Mouse (Mus musculus) MEL-GATA-1-ER (cell line): ENCODE measurements around the gene Col4a3bp.

ENCODE experiments used
- DNase-seq: peaks from one replicate; pipeline ENCODE4 v3.0.0-alpha.2; 2012; ENCODE audit warnings: low read depth; ENCODE audit errors: extremely low read depth

Gene Col4a3bp

DNA sequence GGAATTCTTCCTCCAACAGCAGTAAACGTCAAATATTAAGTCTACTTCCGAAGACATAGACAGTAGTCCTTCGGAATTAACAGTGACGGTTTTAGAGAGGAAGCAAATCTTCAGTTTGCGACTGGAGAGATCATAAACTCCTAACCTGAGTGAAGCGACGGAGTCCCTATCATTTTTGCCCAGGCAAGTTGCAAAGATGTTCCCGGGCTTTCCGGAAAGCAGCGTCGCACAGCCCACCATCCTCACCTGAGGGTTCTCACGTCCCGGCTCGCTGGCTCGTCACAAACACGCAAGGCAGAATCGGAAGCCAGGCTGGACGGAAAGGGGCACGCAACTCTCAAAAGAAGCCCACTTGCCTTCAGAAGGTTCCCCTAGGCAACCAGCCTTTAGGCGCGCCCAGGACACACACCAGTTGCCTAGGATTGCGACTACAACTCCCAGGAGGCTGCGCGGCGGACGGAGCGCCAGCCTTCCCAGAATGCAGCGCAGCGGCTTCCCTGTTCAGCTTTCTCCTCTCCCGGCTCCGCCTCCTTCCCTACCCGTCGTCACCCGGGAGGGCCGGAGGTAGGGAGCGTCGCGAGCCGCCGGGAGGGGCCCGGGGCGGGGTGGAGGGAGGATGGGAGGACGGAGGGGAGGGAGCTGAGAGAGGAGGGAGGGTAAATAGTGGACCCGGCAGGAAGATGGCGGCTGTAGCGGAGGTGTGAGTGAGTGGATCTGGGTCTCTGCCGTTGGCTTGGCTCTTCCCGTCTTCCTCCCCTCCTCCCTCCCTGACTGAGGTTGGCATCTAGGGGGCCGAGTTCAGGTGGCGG, at the start of gene Col4a3bp, which contains the start of gene Polk:
TSS of gene Col4a3bp (plus strand) at position 538 of the 809 bp plus-strand sequence.
TSS of gene Polk (minus strand) at position 499 of the 809 bp plus-strand sequence.
- DNase-seq = peak; percentile 87

- DNase-seq = no peak
Measured at GRCm38 (mm10) chr13:96496630-96497029, 45.8 kb upstream of the Col4a3bp start.

DNA sequence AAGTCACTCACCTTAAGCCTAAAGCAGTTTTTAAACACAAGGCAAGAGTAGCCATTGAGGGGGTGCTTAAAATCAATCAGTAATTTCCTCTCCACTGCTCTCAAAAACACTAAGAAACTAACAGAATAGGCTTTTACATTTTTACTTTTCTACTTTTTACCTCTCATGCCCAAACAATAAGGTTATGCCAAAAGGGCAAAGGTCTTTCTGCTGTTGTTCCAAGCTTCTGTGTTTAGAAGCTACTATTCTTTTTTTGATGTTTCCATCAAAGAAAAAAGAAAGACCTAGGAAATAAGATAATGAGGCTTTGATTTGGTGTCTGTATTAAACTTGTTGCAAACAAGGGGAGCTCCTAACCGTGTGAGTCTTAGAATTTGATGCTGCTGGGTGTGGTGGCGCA, 42.5 kb upstream of the Col4a3bp start:
- no peak for DNase-seq

DNA sequence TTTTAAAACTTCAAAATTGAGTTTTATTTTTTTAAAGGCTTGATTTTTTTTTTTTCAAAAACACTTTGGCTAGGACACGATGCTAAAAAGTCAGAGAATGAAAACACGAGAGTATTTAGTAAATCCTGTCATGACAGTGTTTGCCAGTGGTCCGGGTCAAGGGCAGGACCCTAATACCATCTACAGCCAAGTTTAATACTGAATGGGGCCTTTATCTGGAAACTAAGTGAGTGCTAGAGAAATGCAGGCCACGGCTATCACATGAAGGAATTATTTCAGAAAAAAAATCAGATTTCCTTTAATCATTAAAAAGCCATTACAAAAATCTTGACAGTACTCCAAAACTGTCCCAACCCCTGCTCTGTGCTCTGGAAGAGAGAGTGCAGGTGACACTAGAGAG, 36.8 kb upstream of the Col4a3bp start:
- no peak for DNase-seq

GRCm38 (mm10) chr13:96506313-96506712, 36.1 kb upstream of the Col4a3bp start:
- no peak for DNase-seq

GRCm38 (mm10) chr13:96507541-96507940, 34.9 kb upstream of the Col4a3bp start:
- DNase-seq = no peak

- DNase-seq = peak; percentile 31
Measured at GRCm38 (mm10) chr13:96510635-96511034, 31.8 kb upstream of the Col4a3bp start.

GRCm38 (mm10) chr13:96511262-96511661, 31.2 kb upstream of the Col4a3bp start:
- no peak for DNase-seq

DNA sequence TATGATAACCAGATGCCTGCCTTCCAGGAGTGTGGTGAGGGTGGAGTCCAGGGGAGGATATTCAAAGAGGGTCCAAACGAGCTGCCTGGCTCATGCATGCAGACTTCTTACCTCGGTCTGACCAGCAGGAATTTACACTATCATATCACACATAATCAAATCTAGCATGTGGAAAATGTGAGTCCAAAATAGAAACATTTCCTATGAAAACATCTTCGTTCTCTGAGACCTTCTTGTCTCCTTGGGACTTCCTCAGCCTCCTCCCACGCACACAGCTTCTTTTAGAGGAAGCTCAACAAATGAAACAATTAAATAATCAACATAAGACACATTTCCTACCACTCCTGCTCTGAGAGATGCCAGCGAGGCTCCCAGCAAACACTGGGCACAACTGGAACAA, 30.5 kb upstream of the Col4a3bp start:
- no peak for DNase-seq

DNA sequence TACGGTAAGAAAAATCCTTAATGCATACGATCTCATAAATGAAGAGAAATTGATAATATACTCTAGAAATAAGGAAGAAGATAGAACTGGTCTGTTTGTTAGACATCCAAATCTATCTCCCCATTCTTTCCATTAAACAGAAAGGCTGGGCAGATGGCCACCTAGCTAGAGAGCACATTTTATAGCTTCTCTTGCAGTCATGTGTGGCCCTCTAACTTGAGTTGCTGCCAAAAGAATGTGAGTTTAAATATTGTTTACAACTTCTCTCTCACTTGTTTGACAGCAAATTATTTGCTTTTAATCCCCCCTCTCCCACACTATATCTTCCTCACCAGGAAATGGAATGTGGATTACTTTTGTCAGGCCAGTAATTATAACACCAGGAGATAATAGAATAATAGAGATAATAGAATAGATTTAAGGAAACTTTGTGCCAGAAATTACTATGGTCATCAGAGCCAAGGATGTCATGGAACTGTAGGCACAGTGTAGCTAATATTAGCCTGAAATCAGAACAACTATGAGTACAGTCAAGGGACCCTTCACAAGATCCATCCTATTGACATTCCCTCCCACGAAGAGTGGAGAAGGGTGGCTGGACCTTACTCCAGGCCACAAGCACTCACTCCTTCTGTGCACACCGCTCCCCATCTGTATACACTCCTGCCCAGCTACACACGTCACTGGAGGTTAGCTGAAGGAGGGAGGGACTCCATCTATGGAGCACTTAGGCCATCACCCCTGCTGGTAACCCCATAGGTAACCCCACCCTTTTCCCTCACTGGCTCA, 28.1 kb upstream of the Col4a3bp start:
- DNase-seq = no peak

DNA sequence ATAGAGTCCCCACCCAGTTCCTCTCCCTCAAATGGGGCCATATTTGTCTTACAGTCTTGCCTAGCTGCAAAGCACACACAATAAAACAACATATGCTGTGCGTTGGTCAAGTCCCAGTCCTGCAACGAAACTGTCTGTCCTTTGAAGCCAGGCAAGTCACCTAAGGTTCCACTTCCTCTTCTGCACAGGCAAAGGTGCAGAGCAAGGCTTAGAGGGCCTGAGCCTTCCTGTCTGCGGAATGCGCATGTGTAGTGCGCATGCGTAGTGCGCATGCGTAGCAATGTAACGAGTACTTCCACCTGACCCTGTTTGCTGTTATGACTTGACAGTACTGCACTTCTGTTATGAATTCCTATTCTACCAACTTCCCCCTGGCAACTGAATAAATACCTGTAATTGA, 26.2 kb upstream of the Col4a3bp start:
- DNase-seq = no peak

DNA sequence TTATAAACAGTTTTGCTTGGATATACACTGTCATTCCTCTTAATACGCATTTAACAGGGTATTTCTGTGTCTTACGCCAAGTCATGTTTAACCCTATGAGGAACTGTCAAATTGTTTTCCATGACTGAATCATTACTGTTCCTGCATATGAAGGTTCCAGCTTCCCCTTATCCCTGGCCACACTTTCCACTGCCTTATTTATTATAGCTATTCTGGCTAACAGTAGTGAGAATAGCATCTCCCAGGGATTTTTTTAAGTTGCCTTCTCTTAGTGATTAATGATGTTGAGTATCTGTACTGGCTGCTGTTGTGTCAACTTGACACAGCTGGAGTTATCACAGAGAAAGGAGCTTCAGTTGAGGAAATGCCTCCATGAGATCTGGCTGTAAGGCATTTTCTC, 25.1 kb upstream of the Col4a3bp start:
- no peak for DNase-seq

DNA sequence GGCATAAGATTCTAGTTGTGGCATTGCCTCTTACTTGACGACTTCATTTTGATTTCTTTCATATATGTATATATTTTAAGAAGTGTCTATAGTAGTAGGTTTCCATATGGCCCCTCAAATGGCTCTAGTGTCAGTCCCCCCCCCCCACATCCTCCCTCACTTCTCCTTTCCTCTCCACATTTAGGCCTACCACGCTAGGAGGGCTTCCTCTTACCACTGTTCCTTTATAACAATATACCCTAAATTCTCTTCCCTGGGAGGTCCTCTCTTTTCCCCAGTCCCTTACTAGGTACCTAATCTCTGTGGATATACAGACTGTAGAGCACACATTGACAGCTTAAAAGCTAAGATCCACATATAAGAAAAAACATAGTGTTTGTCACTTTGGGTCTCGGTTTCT, 21.1 kb upstream of the Col4a3bp start:
- DNase-seq = no peak

DNA sequence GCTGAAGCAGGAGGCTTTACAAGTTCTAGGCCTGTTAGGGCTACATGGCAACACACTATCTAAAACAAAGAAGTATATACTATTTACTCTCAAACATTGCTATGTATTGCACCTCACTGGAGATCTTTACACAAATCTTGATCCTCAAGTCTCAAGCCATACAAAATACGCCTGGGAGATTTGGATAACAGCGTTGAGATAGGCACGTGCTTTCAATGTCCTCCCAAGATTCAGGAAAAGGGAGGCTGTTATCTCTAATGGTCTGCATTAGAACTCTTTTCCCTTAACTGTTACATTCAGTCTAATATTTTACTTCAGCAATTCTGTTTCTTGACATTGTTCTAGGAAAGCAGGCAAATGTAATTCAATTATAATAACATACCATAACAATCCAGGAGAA, 15.4 kb upstream of the Col4a3bp start:
- no peak for DNase-seq

DNA sequence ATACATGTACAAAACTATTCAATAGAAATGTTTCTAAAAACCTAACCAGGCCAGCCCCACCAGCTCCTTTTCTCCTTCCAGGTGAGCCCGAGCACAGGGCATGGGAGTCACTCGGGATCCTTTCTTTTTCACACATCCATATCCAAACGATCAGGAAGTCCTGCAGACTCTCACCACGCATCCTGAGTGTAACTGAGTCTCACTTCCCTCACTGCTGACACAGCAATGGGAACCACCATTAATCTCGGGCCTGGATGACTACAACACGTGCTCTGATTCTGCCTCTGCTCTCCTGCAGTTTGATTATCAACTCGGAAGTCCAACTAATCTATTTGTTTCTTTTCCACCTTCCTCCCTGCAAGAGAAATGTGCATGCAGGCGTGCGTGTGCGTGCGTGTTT, 14.6 kb upstream of the Col4a3bp start:
- DNase-seq = no peak

DNA sequence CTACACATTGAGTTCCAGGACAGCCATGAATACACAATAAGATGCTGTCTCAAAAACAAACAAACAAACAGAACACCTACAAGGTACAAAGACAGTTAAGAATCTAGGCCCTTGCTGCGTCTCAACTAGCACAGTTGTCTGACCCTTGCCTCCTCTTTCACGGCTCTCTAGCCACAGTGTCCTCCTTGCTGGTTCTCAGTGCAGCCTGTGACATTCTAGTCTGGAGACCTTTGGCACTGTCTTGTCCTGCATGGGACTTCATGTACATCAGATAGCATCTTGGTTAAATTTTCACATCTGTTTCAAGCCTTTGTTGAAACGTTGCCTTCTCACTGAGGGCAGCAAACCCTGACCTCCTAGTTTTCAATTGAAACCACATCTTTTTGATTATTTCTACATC, 13.6 kb upstream of the Col4a3bp start:
- no peak for DNase-seq

DNA sequence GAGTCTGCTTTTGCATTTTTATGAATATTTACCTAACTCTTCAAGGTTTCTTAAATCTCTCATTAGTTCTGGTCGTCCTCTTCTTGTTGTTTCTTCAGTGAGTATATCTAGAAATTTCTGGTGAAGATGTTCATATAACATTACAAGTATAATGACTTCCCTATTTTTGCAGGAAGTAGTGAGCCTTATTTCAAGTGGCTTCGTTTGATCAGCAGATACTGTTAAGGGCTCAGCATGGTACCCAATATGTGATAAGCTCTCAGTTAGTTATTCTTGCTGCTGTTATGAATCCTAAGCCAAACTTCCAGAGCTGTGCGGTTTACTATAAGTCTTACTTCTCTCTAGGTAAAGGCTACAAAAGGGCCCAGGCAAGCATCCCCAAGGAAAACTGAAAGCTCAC, 12.9 kb upstream of the Col4a3bp start:
- DNase-seq = peak; percentile 29

DNA sequence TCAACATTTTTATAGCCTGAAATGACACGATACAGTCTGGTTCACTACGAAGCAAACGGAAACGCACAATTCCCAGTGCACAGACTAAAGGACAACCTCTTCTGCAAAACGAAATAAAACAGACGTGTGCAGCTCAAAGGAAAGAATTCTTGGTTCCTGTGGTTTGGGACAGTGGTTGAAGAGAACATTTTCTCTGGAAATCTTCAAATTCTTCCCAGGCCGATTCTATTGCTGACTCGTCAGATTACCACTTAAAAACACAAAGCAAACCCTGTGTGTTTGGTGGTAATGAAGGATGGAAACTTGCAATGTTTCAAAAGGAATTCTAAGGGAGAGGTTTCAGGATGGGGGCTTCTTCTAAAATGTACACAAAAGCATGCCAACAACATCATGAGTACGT, 12.4 kb upstream of the Col4a3bp start:
- no peak for DNase-seq

DNA sequence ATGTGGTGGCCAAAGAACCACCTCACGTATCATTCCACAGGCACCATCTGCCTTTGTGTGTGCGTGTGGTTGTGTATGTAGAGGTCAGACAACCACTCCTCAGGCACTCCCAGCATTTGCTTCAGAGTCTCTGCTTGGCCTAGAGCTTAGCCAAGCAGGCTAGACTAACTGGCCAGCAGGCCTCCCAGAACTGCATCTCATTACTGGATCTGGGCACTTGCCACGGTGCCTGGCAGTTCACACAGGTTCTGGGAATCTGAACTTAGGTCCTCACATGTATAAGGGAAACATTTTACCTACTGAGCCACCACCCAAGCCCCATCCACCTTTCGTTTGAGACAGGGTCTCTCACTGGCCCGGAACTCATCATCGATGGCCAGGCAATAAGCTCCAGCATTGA, 10.2 kb upstream of the Col4a3bp start:
- no peak for DNase-seq

- no peak for DNase-seq
Measured at GRCm38 (mm10) chr13:96533742-96534141, 8.7 kb upstream of the Col4a3bp start.

GRCm38 (mm10) chr13:96536821-96537572, 5.4 kb upstream of the Col4a3bp start:
- no peak for DNase-seq

DNA sequence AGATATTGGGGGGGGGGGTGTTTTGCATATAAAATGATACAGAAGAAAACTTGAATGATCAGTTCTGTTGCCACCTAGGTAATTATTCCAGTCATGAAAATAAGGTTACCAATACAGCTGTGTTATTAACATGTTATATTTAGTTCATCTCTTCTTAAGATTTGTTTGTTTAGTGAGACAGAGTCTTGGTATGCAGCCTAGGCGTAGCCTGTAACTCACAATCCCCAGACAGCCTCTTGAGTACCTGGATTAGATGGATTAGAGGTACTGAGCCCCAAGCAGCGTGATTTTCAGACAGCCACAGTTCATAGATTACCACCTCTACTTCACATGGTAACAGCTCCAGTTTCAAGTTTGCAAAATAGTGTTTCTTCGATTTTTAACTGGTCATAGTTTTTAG, 4.3 kb upstream of the Col4a3bp start:
- DNase-seq = no peak
